Mouse (Mus musculus): ENCODE data around the gene Efcab2.

- TF ChIP-seq CTCF (IDR thresholded peaks at IDR 0.05; ENCODE audit: borderline replicate concordance, insufficient read depth, low read length) (no peak), POLR2A (IDR thresholded peaks at IDR 0.05; ENCODE audit: low read depth, low read length) (0 out of 2 replicates have a peak, but pooled peaks have one; percentile 11)
These were observed 121.9 kb downstream of the Efcab2 start for GRCm38 (mm10) chr1:178527547-178528361.
